Mouse (Mus musculus) G1E (cell line): ENCODE data around the gene Urad.

Experiments
- CTCF ChIP-seq: IDR thresholded peaks from 2 replicates; pipeline ENCODE4 v1.5.1; 2012; ENCODE audit warnings: low read depth, low read length, inconsistent platforms, mixed read lengths
- GATA1 ChIP-seq: IDR thresholded peaks from 2 replicates; pipeline ENCODE4 v1.6.1; 2012; ENCODE audit warnings: borderline replicate concordance, low read length, inconsistent platforms, mixed read lengths
- GATA2 ChIP-seq: IDR thresholded peaks from 2 replicates; pipeline ENCODE4 v1.6.1; 2012; ENCODE audit warnings: low read depth, low read length, inconsistent platforms, borderline replicate concordance
- POLR2AphosphoS5 ChIP-seq: IDR thresholded peaks from 2 replicates; pipeline ENCODE4 v1.6.1; 2012; ENCODE audit warnings: low read depth, low read length, inconsistent platforms; ENCODE audit not compliant: insufficient replicate concordance
- TAL1 ChIP-seq: conservative IDR thresholded peaks from 2 replicates; pipeline ENCODE4 v1.6.1; 2012; ENCODE audit warnings: low read depth, low read length, inconsistent platforms, mixed read lengths

DNA sequence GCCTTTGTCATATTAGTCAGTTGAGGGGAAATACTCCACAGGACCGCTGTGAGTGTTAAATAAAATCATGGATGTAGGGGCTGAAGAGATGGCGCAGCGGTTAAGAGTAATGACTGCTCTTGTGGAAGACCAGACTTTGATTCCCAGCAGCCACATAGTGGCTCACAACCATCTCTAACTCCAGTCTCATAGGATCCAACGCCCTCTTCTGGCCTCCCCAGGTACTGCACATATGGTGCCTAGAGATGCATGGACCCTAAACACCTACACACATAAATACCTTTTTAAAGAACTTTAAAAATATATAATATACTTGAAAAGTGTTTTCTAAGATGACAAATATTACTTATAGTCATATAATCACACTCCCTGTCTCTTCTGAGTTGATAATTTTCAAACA, 37.9 kb downstream of the Urad start:
- TF ChIP-seq CTCF (0 out of 2 replicates have a peak, but pooled peaks have one; percentile 12), GATA1 (no peak), TAL1 (no peak), GATA2 (no peak), POLR2AphosphoS5 (no peak)
